Mouse (Mus musculus) neural tube, embryonic 11.5 days (tissue): ENCODE measurements at regions not wholly inside any gene's neighbourhood (a gene's known extent, or its start where the extent isn't known, plus 50 kb on each side); places are given as distances from the start of the nearest gene placed in this dataset.
A peak's percentile ranks its signal among the peaks of the same experiment; 100 is the strongest.

ENCODE experiments used
- ATAC-seq: fragments of 200-750 bp; cut with Nextera tagmentation; 2 replicates; pipeline ENCODE4 v1.8.0; 2017; ENCODE audit warnings: moderate number of reproducible peaks, mild to moderate bottlenecking, moderate TSS enrichment, moderate library complexity; ENCODE audit not compliant: insufficient read depth, low FRiP score, low TSS enrichment
- DNase-seq: peaks from one replicate; pipeline ENCODE4 v3.0.0-alpha.2; 2015; ENCODE audit warnings: low spot score
- H3K27ac ChIP-seq: fragments of 300-500 bp; sonication (generic); 2 replicates; pipeline ENCODE4 v1.5.1; 2014; ENCODE audit warnings: low read depth, mild to moderate bottlenecking, low read length
- H3K27me3 ChIP-seq: fragments of 300-500 bp; sonication (generic); 2 replicates; pipeline ENCODE4 v1.6.1; 2014; ENCODE audit warnings: mild to moderate bottlenecking, low read length, mixed read lengths; ENCODE audit not compliant: control insufficient read depth, insufficient read depth
- H3K36me3 ChIP-seq: fragments of 300-500 bp; sonication (generic); 2 replicates; pipeline ENCODE4 v1.6.1; 2014; ENCODE audit warnings: mild to moderate bottlenecking, low read length, moderate library complexity, mixed read lengths; ENCODE audit not compliant: control insufficient read depth, insufficient read depth
- H3K4me1 ChIP-seq: fragments of 300-500 bp; sonication (generic); 2 replicates; pipeline ENCODE4 v1.6.1; 2014; ENCODE audit warnings: low read length, mixed read lengths; ENCODE audit not compliant: control insufficient read depth, insufficient read depth
- H3K4me2 ChIP-seq: fragments of 300-500 bp; sonication (generic); 2 replicates; pipeline ENCODE4 v1.6.1; 2014; ENCODE audit warnings: low read depth, mild to moderate bottlenecking, moderate library complexity
- H3K4me3 ChIP-seq: fragments of 300-500 bp; sonication (generic); 2 replicates; pipeline ENCODE4 v1.5.1; 2014; ENCODE audit warnings: low read depth, low read length
- H3K9ac ChIP-seq: fragments of 300-500 bp; sonication (generic); 2 replicates; pipeline ENCODE4 v1.6.1; 2014; ENCODE audit warnings: mild to moderate bottlenecking, low read length
- H3K9me3 ChIP-seq: fragments of 300-500 bp; sonication (generic); 2 replicates; pipeline ENCODE4 v1.6.1; 2016; ENCODE audit warnings: low read length; ENCODE audit not compliant: control insufficient read depth
- WGBS: fragments of 180-500 bp; shearing (Covaris S2); extraction: QIAGEN DNeasy Blood & Tissue Kit; methylation state at CpG from one replicate; pipeline ENCODE4 v1.1.7; 2014; 5-methylcytosine and 5-hydroxymethylcytosine counted together

- ATAC-seq = no peak
Measured at GRCm38 (mm10) chr3:81771812-81772211, 160.6 kb upstream of the Ctso start.

DNA sequence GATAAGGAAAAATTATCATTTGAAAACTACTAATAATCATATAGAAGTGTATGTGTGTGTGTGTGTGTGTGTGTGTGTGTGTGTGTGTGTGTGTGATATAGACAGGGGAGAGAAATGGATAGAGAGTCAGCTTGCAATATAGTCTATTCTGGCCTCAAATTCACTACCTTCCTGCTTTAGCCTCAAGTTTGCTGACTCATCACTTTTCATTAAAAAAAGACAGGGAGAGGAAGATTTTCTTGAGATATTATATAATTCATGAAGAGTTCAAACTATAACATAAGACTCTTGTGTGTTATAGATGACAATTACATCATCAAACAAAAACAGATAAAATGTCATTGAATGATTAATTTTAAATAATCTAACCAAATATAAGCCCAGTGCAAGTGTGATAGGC is 159.4 kb upstream of the Ctso start:
- DNase-seq = no peak

More at GRCm38 (mm10) chr3:81771812-81772211, 160.6 kb upstream of the Ctso start:
- Histone ChIP-seq H3K4me3 (no peak overlapping the region), H3K36me3 (no peaks in the 10 kb centered on the region), H3K4me1 (no peaks in the 10 kb centered on the region), H3K4me2 (no peak overlapping the region), H3K27me3 (no peaks in the 10 kb centered on the region), H3K9me3 (no peaks in the 10 kb centered on the region), H3K27ac (no peak overlapping the region), H3K9ac (no peak overlapping the region)
- DNase-seq = no peak
- WGBS = 88% methylated on average over 3 of the region's 3 CpGs

GRCm38 (mm10) chr3:81782081-81782480 is 150.3 kb upstream of the Ctso start:
- WGBS = 91% methylated on average over 9 of the region's 9 CpGs
- H3K9me3 ChIP-seq = no peaks in the 10 kb centered on the region

More for the DNA sequence above, 159.4 kb upstream of the Ctso start:
- H3K27ac ChIP-seq = no peak overlapping the region
- no peaks in the 10 kb centered on the region for H3K4me1 ChIP-seq
- H3K9ac ChIP-seq = no peak overlapping the region
- H3K9me3 ChIP-seq = no peaks in the 10 kb centered on the region
- H3K4me2 ChIP-seq = no peak overlapping the region
- ATAC-seq = no peak
- H3K36me3 ChIP-seq = no peaks in the 10 kb centered on the region
- no peaks in the 10 kb centered on the region for H3K27me3 ChIP-seq
- no peak overlapping the region for H3K4me3 ChIP-seq

DNA sequence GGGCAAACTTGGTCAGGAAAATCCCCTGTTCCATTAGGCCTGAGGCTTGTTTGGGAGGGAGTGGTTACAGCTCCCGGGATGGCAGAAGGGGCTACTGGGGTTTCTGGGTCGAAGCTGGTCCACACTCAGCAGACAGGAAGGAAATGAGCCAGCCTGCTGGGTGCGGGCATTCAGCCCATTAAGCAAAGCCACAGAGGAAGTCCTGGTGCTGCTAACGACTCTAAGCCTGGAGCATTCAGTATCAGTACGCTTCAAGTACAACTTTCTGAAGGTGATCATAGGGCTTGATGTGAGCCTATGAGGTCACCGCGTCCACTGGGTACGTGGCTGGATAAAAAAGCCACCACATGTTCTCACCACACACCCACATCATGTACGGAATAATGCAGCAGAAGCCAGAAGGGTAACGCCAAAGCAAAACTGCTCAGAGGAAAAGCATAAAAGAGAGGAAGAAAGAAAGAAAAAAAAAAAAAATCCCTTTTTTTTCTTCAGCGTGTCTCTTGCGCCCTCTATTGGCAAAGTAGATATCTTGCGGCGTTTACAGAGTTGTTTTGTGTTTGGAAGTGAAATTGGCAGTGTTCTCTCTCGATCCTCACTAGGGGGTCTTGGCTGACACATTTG is 149.4 kb upstream of the Ctso start:
- no peak overlapping the region for H3K9ac ChIP-seq
- no peaks in the 10 kb centered on the region for H3K9me3 ChIP-seq
- H3K4me2 ChIP-seq = peak overlapping the region; percentile 24; the same call in 1 of the 2 replicates
- WGBS = 34% methylated on average over 15 of the region's 15 CpGs
- H3K27ac ChIP-seq = no peak overlapping the region
- H3K4me3 ChIP-seq = no peak overlapping the region
- H3K36me3 ChIP-seq = no peaks in the 10 kb centered on the region
- DNase-seq (peak; percentile 48), ATAC-seq (peak; percentile 69)
- no peaks in the 10 kb centered on the region for H3K27me3 ChIP-seq
- H3K4me1 ChIP-seq = no peaks in the 10 kb centered on the region

More at GRCm38 (mm10) chr3:81782081-81782480, 150.3 kb upstream of the Ctso start:
- Histone ChIP-seq H3K4me3 (no peak overlapping the region), H3K4me1 (no peaks in the 10 kb centered on the region), H3K27me3 (no peaks in the 10 kb centered on the region), H3K4me2 (no peak overlapping the region), H3K27ac (no peak overlapping the region), H3K36me3 (no peaks in the 10 kb centered on the region), H3K9ac (no peak overlapping the region)
- ATAC-seq (no peak), DNase-seq (no peak)

GRCm38 (mm10) chr3:81788915-81789314 is 143.5 kb upstream of the Ctso start:
- Histone ChIP-seq H3K27ac (no peak overlapping the region), H3K36me3 (no peaks in the 10 kb centered on the region), H3K9me3 (no peaks in the 10 kb centered on the region), H3K4me2 (no peak overlapping the region), H3K9ac (no peak overlapping the region), H3K4me3 (no peak overlapping the region), H3K27me3 (no peaks in the 10 kb centered on the region), H3K4me1 (no peaks in the 10 kb centered on the region)
- WGBS = 91% methylated on average over 2 of the region's 2 CpGs
- DNase-seq (no peak), ATAC-seq (no peak)

DNA sequence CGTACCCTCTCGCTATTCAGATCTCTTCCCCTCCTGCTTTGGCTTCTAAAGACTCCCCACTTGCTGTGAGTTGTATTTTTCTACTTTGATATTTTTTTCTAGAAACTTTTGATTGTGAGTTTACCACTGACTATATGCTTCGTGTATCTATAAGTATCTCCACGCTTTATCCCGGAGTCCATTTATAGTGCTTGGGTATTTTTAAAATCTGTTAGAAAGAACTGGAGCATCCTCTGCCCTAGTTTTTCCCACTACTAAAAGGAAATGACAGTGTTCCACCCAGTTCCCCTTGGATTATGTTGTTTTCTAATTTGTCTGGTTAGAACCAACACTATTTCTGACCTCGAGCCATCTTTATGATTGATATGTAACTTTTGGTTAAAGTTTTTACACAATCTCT is 142.7 kb upstream of the Ctso start:
- no peaks in the 10 kb centered on the region for H3K36me3 ChIP-seq
- H3K4me2 ChIP-seq = no peak overlapping the region
- no peaks in the 10 kb centered on the region for H3K9me3 ChIP-seq
- no peaks in the 10 kb centered on the region for H3K27me3 ChIP-seq
- WGBS = 94% methylated on average over 6 of the region's 6 CpGs
- H3K4me3 ChIP-seq = no peak overlapping the region
- no peak overlapping the region for H3K9ac ChIP-seq
- DNase-seq (no peak), ATAC-seq (no peak)
- H3K27ac ChIP-seq = no peak overlapping the region
- no peaks in the 10 kb centered on the region for H3K4me1 ChIP-seq

- no peak overlapping the region for H3K4me3 ChIP-seq
- no peaks in the 10 kb centered on the region for H3K9me3 ChIP-seq
- no peak overlapping the region for H3K9ac ChIP-seq
- DNase-seq (no peak), ATAC-seq (no peak)
- 67% methylated on average over 2 of the region's 2 CpGs for WGBS
- no peak overlapping the region for H3K27ac ChIP-seq
- H3K27me3 ChIP-seq = no peaks in the 10 kb centered on the region
- H3K36me3 ChIP-seq = no peaks in the 10 kb centered on the region
- no peak overlapping the region for H3K4me2 ChIP-seq
- H3K4me1 ChIP-seq = no peaks in the 10 kb centered on the region
Measured at GRCm38 (mm10) chr3:81802096-81802495, 130.3 kb upstream of the Ctso start.

- 74% methylated on average over 4 of the region's 4 CpGs for WGBS
- no peaks in the 10 kb centered on the region for H3K36me3 ChIP-seq
- H3K4me1 ChIP-seq = no peaks in the 10 kb centered on the region
- no peaks in the 10 kb centered on the region for H3K9me3 ChIP-seq
- DNase-seq (no peak), ATAC-seq (no peak)
- H3K27ac ChIP-seq = no peak overlapping the region
- no peak overlapping the region for H3K9ac ChIP-seq
- H3K4me2 ChIP-seq = no peak overlapping the region
- H3K4me3 ChIP-seq = no peak overlapping the region
- no peaks in the 10 kb centered on the region for H3K27me3 ChIP-seq
Measured at GRCm38 (mm10) chr3:81805745-81806144, 126.7 kb upstream of the Ctso start.

- WGBS = 88% methylated on average over 2 of the region's 2 CpGs
- Histone ChIP-seq H3K9me3 (no peaks in the 10 kb centered on the region), H3K36me3 (no peaks in the 10 kb centered on the region), H3K27me3 (no peaks in the 10 kb centered on the region), H3K4me2 (no peak overlapping the region), H3K4me1 (no peaks in the 10 kb centered on the region), H3K27ac (no peak overlapping the region), H3K9ac (no peak overlapping the region), H3K4me3 (no peak overlapping the region)
- DNase-seq (no peak), ATAC-seq (no peak)
Measured at GRCm38 (mm10) chr3:81809604-81810003, 122.8 kb upstream of the Ctso start.
